Mouse (Mus musculus) myocyte (in vitro differentiated cells): ENCODE results near the gene Camkk2.

Experiments used
- MAX ChIP-seq: IDR thresholded peaks from one replicate; pipeline ENCODE4 v1.6.1; 2011; ENCODE audit warnings: low read depth, mild to moderate bottlenecking, control low read depth
- MYOD1 ChIP-seq, 3 experiments: IDR thresholded peaks; one replicate each; pipeline ENCODE4 v1.6.1; 2011; ENCODE audit warnings: control low read depth in 2 of 3, low read depth in 2 of 3, mild to moderate bottlenecking in 2 of 3, moderate library complexity in 1 of 3; ENCODE audit not compliant: insufficient read length in 2 of 3, control insufficient read depth in 1 of 3
- POLR2A ChIP-seq: IDR thresholded peaks from one replicate; pipeline ENCODE4 v1.6.1; 2011; ENCODE audit warnings: low read depth, mild to moderate bottlenecking, control low read depth, moderate library complexity; ENCODE audit not compliant: insufficient read length
- TCF12 ChIP-seq: IDR thresholded peaks from one replicate; pipeline ENCODE4 v1.6.1; 2011; ENCODE audit warnings: mild to moderate bottlenecking, control low read depth; ENCODE audit not compliant: poor library complexity, insufficient read depth, severe bottlenecking
- USF1 ChIP-seq: IDR thresholded peaks from one replicate; pipeline ENCODE4 v1.6.1; 2011; ENCODE audit warnings: low read depth, mild to moderate bottlenecking, control low read depth, moderate library complexity

GRCm38 (mm10) chr5:122725453-122725852 lies 53.8 kb downstream of the Camkk2 start:
- no peak for TF ChIP-seq POLR2A
- TF ChIP-seq TCF12 = no peak
- no peak for TF ChIP-seq MYOD1 (IDR thresholded peaks at IDR 0.05; ENCODE audit: control insufficient read depth in 1 of 3, insufficient read length in 2 of 3, low read depth in 2 of 3)
- TF ChIP-seq USF1 = no peak
- TF ChIP-seq MAX = no peak
